Mouse (Mus musculus) spleen, adult 12 weeks (tissue): ENCODE measurements at regions not wholly inside any gene's neighbourhood (a gene's known extent, or its start where the extent isn't known, plus 50 kb on each side); places are given as distances from the start of the nearest gene placed in this dataset.

Experiments used
- DNase-seq: peaks from one replicate; pipeline ENCODE4 v3.0.0; 2022; ENCODE audit warnings: low spot score

- no peak for DNase-seq
Observed at GRCm38 (mm10) chr17:80891656-80892055, 52.8 kb upstream of the Tmem178 start.

GRCm38 (mm10) chr17:80889095-80889494, 55.3 kb upstream of the Tmem178 start:
- no peak for DNase-seq

- DNase-seq, result no peak
Observed at GRCm38 (mm10) chr17:80887749-80888119, 56.7 kb upstream of the Tmem178 start.

- DNase-seq, result no peak
Observed at GRCm38 (mm10) chr17:80887021-80887748, 57.2 kb upstream of the Tmem178 start.

GRCm38 (mm10) chr17:80886211-80886701, 58.2 kb upstream of the Tmem178 start:
- no peak for DNase-seq

GRCm38 (mm10) chr17:80885706-80886105, 58.7 kb upstream of the Tmem178 start:
- DNase-seq, result no peak

GRCm38 (mm10) chr17:80884886-80885285, 59.5 kb upstream of the Tmem178 start:
- DNase-seq, result no peak

- no peak for DNase-seq
Observed at GRCm38 (mm10) chr17:80882476-80882875, 62.0 kb upstream of the Tmem178 start.

- DNase-seq, result no peak
Observed at GRCm38 (mm10) chr17:80880325-80880724, 64.1 kb upstream of the Tmem178 start.

- DNase-seq, result no peak
Observed at GRCm38 (mm10) chr17:80875352-80876044, 68.9 kb upstream of the Tmem178 start.

GRCm38 (mm10) chr17:80870965-80871364, 73.5 kb upstream of the Tmem178 start:
- DNase-seq, result no peak

- DNase-seq, result no peak
Observed at GRCm38 (mm10) chr17:80862338-80862737, 82.1 kb upstream of the Tmem178 start.

- DNase-seq, result no peak
Observed at GRCm38 (mm10) chr17:80846996-80847810, 97.2 kb upstream of the Tmem178 start.

GRCm38 (mm10) chr17:80845349-80845748, 99.1 kb upstream of the Tmem178 start:
- no peak for DNase-seq

- DNase-seq, result no peak
Observed at GRCm38 (mm10) chr17:80841903-80842302, 102.5 kb upstream of the Tmem178 start.

GRCm38 (mm10) chr17:80840896-80841295, 103.5 kb upstream of the Tmem178 start:
- DNase-seq, result no peak

GRCm38 (mm10) chr17:80840452-80840851, 104.0 kb upstream of the Tmem178 start:
- DNase-seq, result no peak

GRCm38 (mm10) chr17:80834701-80835100, 106.4 kb upstream of the Map4k3 start:
- no peak for DNase-seq

GRCm38 (mm10) chr17:80834176-80834517, 105.9 kb upstream of the Map4k3 start:
- DNase-seq, result no peak

GRCm38 (mm10) chr17:80833355-80834175, 105.3 kb upstream of the Map4k3 start:
- DNase-seq, result no peak

GRCm38 (mm10) chr17:80831686-80832085, 103.4 kb upstream of the Map4k3 start:
- no peak for DNase-seq

GRCm38 (mm10) chr17:80827896-80828295, 99.6 kb upstream of the Map4k3 start:
- DNase-seq, result no peak
